Mouse (Mus musculus): ENCODE measurements around the gene Plcb1. TPM values are rescaled to one million over a fixed set of nuclear protein-coding genes. Genes with fewer than 3 reads are reported as not detected.

Plcb1 gene
- polyA plus RNA-seq, 1 experiment from 2014 or later, result 10.7 TPM

- no peak for ATAC-seq (ENCODE audit: insufficient number of reproducible peaks, low FRiP score, low TSS enrichment, low read depth)
- Histone ChIP-seq H3K4me3 (replicated peaks) (no peak overlapping the region), H3K27ac (replicated peaks) (no peak overlapping the region), H3K9me3 (replicated peaks) (no peaks in the 10 kb centered on the region), H3K9ac (no peak overlapping the region), H3K4me1 (no peaks in the 10 kb centered on the region), H3K27me3 (no peaks in the 10 kb centered on the region), H3K36me3 (no peaks in the 10 kb centered on the region), H3K4me2 (replicated peaks) (no peak overlapping the region)
- 77% methylated on average over 3 of the region's 3 CpGs for WGBS
Measured at GRCm38 (mm10) chr2:135230262-135230661, 444.4 kb downstream of the Plcb1 start.

DNA sequence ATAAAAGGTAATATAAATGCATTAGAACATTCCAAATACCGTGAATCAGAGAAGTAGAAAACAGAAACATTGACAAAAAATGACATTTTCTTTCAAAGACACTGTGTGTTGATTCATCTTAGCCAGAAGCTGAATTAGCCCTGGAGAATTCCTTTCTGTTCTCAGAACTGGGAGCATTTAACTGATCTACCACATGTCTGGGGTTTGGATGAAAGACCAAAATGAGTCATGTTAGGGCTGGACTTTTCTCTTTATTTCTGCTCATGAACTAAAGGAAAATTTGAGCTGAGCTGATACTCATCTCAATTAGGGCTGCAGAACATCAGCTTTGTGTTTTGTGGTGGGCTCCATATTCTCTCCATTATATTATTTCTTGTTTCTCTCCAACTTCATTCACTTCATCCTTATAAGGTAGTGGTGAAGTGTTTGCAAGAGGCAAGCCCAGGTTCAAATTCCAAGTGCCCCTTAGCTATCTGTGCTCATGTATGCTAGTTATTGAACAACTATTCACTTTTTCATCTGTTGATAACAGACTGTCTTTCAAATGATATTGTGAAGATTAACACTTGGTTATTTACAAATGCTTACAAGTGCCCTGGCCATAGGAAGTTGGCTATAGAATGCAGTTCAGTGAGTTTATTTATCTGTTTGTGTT is 456.9 kb downstream of the Plcb1 start:
- Histone ChIP-seq H3K27ac (replicated peaks) (no peak overlapping the region), H3K4me3 (replicated peaks) (no peak overlapping the region), H3K27me3 (no peaks in the 10 kb centered on the region), H3K4me1 (no peaks in the 10 kb centered on the region), H3K36me3 (no peaks in the 10 kb centered on the region), H3K4me2 (replicated peaks) (no peak overlapping the region), H3K9me3 (replicated peaks) (no peaks in the 10 kb centered on the region), H3K9ac (no peak overlapping the region)
- WGBS, result 60% methylated on average over 1 of the region's 1 CpGs
- no peak for ATAC-seq (ENCODE audit: insufficient number of reproducible peaks, low FRiP score, low TSS enrichment, low read depth)

DNA sequence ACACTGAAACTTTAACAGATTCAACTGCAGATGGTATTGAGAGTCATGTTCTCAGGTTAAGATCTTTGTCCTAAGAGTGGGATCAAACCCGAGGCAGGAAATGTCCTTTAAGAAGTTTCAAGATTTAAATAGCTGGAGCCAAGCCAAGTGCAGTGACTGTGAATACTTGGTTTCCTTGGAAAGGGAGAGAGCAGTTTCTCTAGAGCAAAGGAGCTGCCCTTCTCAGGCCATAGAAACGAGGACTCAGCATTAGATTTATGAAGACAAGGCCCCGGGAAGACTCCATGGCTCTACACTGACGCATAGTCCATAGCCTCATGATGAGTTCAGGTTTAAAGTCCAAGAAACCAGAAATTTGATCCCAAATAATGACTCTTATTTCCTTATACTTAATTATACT is 457.9 kb downstream of the Plcb1 start:
- Histone ChIP-seq H3K27me3 (no peaks in the 10 kb centered on the region), H3K4me2 (replicated peaks) (no peak overlapping the region), H3K4me1 (no peaks in the 10 kb centered on the region), H3K27ac (replicated peaks) (no peak overlapping the region), H3K36me3 (no peaks in the 10 kb centered on the region), H3K9ac (no peak overlapping the region), H3K9me3 (replicated peaks) (no peaks in the 10 kb centered on the region), H3K4me3 (replicated peaks) (no peak overlapping the region)
- no peak for ATAC-seq (ENCODE audit: insufficient number of reproducible peaks, low FRiP score, low TSS enrichment, low read depth)
- 57% methylated on average over 4 of the region's 4 CpGs for WGBS

DNA sequence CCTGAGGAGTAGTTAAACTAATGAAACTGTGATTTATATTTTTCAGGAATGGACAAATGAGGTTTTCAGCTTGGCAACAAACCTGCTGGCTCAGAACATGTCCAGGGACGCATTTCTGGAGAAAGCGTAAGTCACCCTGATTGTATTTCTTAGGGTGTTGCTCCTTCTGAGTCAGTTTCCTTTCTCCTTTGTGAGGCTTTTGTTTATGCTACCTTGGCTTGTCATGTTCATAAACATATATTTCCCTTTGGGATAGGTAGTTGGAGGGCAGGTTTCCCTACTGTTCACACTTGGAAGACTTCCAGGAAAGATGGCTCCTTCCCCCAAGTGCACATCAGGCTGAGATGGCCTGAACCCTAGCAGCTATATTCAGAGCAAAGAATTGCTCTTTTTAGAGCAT is 464.1 kb downstream of the Plcb1 start:
- WGBS, result 73% methylated on average over 2 of the region's 2 CpGs
- no peak for ATAC-seq (ENCODE audit: insufficient number of reproducible peaks, low FRiP score, low TSS enrichment, low read depth)

GRCm38 (mm10) chr2:135251821-135252315 is 466.0 kb downstream of the Plcb1 start:
- Histone ChIP-seq H3K9ac (no peak overlapping the region), H3K4me3 (replicated peaks) (no peak overlapping the region), H3K36me3 (no peaks in the 10 kb centered on the region), H3K4me1 (no peaks in the 10 kb centered on the region), H3K9me3 (replicated peaks) (no peaks in the 10 kb centered on the region), H3K27ac (replicated peaks) (no peak overlapping the region), H3K27me3 (no peaks in the 10 kb centered on the region), H3K4me2 (replicated peaks) (no peak overlapping the region)
- WGBS, result 91% methylated on average over 3 of the region's 3 CpGs
- no peak for ATAC-seq (ENCODE audit: insufficient number of reproducible peaks, low FRiP score, low TSS enrichment, low read depth)

More for the DNA sequence above, 464.1 kb downstream of the Plcb1 start:
- Histone ChIP-seq H3K36me3 (no peaks in the 10 kb centered on the region), H3K27me3 (no peaks in the 10 kb centered on the region), H3K4me3 (replicated peaks) (no peak overlapping the region), H3K27ac (replicated peaks) (no peak overlapping the region), H3K9me3 (replicated peaks) (no peaks in the 10 kb centered on the region), H3K4me2 (replicated peaks) (no peak overlapping the region), H3K9ac (no peak overlapping the region), H3K4me1 (no peaks in the 10 kb centered on the region)

- no peaks in the 10 kb centered on the region for H3K9me3 ChIP-seq (replicated peaks)
- H3K4me1 ChIP-seq, result no peaks in the 10 kb centered on the region
- no peak overlapping the region for H3K4me3 ChIP-seq (replicated peaks)
- H3K27ac ChIP-seq (replicated peaks), result no peak overlapping the region
- no peak for ATAC-seq (ENCODE audit: insufficient number of reproducible peaks, low FRiP score, low TSS enrichment, low read depth)
- 80% methylated on average over 3 of the region's 3 CpGs for WGBS
- H3K36me3 ChIP-seq, result no peaks in the 10 kb centered on the region
- no peak overlapping the region for H3K9ac ChIP-seq
- H3K4me2 ChIP-seq (replicated peaks), result no peak overlapping the region
- no peaks in the 10 kb centered on the region for H3K27me3 ChIP-seq
Measured at GRCm38 (mm10) chr2:135259136-135259535, 473.3 kb downstream of the Plcb1 start.

DNA sequence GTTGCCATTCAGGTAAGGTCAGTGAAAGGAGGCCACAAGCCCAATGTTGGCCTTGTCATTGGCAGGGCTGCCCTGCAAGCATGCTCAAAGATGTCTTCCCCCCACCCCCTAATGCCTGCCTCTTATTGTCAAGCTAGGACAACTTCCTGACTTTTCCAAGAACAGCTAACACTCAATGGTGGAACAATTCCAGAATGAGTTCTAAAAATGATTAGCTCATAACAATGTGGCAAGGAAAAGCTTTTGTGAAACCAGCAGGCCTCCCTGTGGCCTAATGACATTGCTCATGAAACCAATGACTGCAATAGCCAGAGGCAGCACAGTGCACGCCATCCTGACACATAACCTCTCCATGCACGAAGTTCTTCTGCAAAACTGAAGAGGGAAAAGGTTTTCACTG is 478.1 kb downstream of the Plcb1 start:
- H3K9me3 ChIP-seq (replicated peaks), result no peaks in the 10 kb centered on the region
- WGBS, result 76% methylated on average over 2 of the region's 2 CpGs
- no peak overlapping the region for H3K4me2 ChIP-seq (replicated peaks)

GRCm38 (mm10) chr2:135274949-135275348 is 489.1 kb downstream of the Plcb1 start:
- Histone ChIP-seq H3K36me3 (no peaks in the 10 kb centered on the region), H3K4me3 (replicated peaks) (no peak overlapping the region), H3K9ac (no peak overlapping the region), H3K9me3 (replicated peaks) (no peaks in the 10 kb centered on the region), H3K27ac (replicated peaks) (no peak overlapping the region), H3K4me1 (no peaks in the 10 kb centered on the region), H3K27me3 (no peaks in the 10 kb centered on the region), H3K4me2 (replicated peaks) (no peak overlapping the region)
- 77% methylated on average over 5 of the region's 5 CpGs for WGBS
- no peak for ATAC-seq (ENCODE audit: insufficient number of reproducible peaks, low FRiP score, low TSS enrichment, low read depth)

More for the DNA sequence above, 478.1 kb downstream of the Plcb1 start:
- Histone ChIP-seq H3K4me3 (replicated peaks) (no peak overlapping the region), H3K9ac (no peak overlapping the region), H3K27me3 (no peaks in the 10 kb centered on the region), H3K4me1 (no peaks in the 10 kb centered on the region), H3K36me3 (no peaks in the 10 kb centered on the region), H3K27ac (replicated peaks) (no peak overlapping the region)
- no peak for ATAC-seq (ENCODE audit: insufficient number of reproducible peaks, low FRiP score, low TSS enrichment, low read depth)

- H3K9ac ChIP-seq, result no peak overlapping the region
- H3K27ac ChIP-seq (replicated peaks), result no peak overlapping the region
- 57% methylated on average over 3 of the region's 3 CpGs for WGBS
- H3K4me3 ChIP-seq (replicated peaks), result no peak overlapping the region
- H3K4me1 ChIP-seq, result no peaks in the 10 kb centered on the region
- no peaks in the 10 kb centered on the region for H3K27me3 ChIP-seq
- H3K9me3 ChIP-seq (replicated peaks), result no peaks in the 10 kb centered on the region
- no peak overlapping the region for H3K4me2 ChIP-seq (replicated peaks)
- no peak for ATAC-seq (ENCODE audit: insufficient number of reproducible peaks, low FRiP score, low TSS enrichment, low read depth)
- no peaks in the 10 kb centered on the region for H3K36me3 ChIP-seq
Measured at GRCm38 (mm10) chr2:135278506-135278905, 492.6 kb downstream of the Plcb1 start.

DNA sequence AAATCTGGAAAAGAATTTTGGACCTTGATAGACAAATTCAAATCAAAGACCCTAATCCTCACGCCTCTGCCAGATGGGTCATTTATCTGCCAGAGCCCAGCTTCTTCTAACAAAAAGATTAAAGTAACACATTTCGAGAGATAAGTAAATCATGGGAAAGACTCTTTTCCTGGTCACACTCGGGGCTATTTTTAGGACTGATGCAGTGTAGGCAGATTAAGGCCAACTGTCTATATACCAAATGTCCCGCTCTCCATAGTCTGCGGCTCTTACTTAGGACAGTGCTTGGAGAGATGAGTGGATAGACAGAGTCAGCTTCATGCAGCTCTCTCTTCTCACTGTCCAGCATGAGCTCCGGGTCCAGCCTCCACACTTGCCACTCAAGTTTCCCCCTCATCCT is 493.2 kb downstream of the Plcb1 start:
- Histone ChIP-seq H3K9me3 (replicated peaks) (no peaks in the 10 kb centered on the region), H3K4me1 (no peaks in the 10 kb centered on the region), H3K9ac (no peak overlapping the region), H3K27me3 (no peaks in the 10 kb centered on the region), H3K36me3 (no peaks in the 10 kb centered on the region), H3K27ac (replicated peaks) (no peak overlapping the region), H3K4me3 (replicated peaks) (no peak overlapping the region), H3K4me2 (replicated peaks) (no peak overlapping the region)
- 78% methylated on average over 6 of the region's 6 CpGs for WGBS
- ATAC-seq (ENCODE audit: insufficient number of reproducible peaks, low FRiP score, low TSS enrichment, low read depth), result no peak

DNA sequence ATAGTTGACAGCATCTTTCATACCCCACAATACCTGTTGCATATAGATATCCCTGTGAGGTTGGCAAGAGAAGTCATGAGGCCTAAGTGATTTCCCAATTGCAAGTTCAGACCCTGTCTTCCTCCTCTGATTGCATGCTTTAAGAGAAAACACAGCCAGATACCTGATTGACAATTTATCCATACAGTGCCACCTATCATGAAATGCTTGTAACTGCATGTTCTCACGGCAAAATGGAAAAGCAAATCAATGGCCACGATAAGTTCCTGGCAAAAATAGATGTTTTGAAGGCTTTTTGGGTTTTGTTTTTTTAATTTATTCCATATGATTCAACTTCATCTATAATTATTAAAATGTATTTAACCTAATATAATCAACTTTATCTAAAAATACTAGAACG is 497.9 kb downstream of the Plcb1 start:
- Histone ChIP-seq H3K4me3 (replicated peaks) (no peak overlapping the region), H3K27me3 (no peaks in the 10 kb centered on the region), H3K9me3 (replicated peaks) (no peaks in the 10 kb centered on the region), H3K36me3 (no peaks in the 10 kb centered on the region), H3K9ac (no peak overlapping the region), H3K4me2 (replicated peaks) (no peak overlapping the region), H3K27ac (replicated peaks) (no peak overlapping the region), H3K4me1 (no peaks in the 10 kb centered on the region)
- ATAC-seq (ENCODE audit: insufficient number of reproducible peaks, low FRiP score, low TSS enrichment, low read depth), result no peak
- 67% methylated on average over 3 of the region's 3 CpGs for WGBS

- no peak overlapping the region for H3K9ac ChIP-seq
- H3K27me3 ChIP-seq, result no peaks in the 10 kb centered on the region
- H3K4me1 ChIP-seq, result no peaks in the 10 kb centered on the region
- no peaks in the 10 kb centered on the region for H3K9me3 ChIP-seq (replicated peaks)
- no peaks in the 10 kb centered on the region for H3K36me3 ChIP-seq
- no peak overlapping the region for H3K27ac ChIP-seq (replicated peaks)
- no peak overlapping the region for H3K4me2 ChIP-seq (replicated peaks)
- ATAC-seq (ENCODE audit: insufficient number of reproducible peaks, low FRiP score, low TSS enrichment, low read depth), result no peak
- no peak overlapping the region for H3K4me3 ChIP-seq (replicated peaks)
- 80% methylated on average over 8 of the region's 8 CpGs for WGBS
Measured at GRCm38 (mm10) chr2:135296184-135296769, 510.4 kb downstream of the Plcb1 start.
